Mouse (Mus musculus): ENCODE data around the gene Rsl1. TPM values are rescaled to one million over a fixed set of nuclear protein-coding genes. Genes with fewer than 3 reads are reported as not detected.
"Not testable (repeated sequence)": the region's sequence is repeated elsewhere in the genome, so short reads cannot be mapped to it uniquely, and the experiment has no call there.

The Rsl1 gene
- polyA plus RNA-seq (2014; fragmentation: Nextera tagmentation; extraction: Ambion mirVana) = 6.1 and 6.7 TPM in 2 replicates

DNA sequence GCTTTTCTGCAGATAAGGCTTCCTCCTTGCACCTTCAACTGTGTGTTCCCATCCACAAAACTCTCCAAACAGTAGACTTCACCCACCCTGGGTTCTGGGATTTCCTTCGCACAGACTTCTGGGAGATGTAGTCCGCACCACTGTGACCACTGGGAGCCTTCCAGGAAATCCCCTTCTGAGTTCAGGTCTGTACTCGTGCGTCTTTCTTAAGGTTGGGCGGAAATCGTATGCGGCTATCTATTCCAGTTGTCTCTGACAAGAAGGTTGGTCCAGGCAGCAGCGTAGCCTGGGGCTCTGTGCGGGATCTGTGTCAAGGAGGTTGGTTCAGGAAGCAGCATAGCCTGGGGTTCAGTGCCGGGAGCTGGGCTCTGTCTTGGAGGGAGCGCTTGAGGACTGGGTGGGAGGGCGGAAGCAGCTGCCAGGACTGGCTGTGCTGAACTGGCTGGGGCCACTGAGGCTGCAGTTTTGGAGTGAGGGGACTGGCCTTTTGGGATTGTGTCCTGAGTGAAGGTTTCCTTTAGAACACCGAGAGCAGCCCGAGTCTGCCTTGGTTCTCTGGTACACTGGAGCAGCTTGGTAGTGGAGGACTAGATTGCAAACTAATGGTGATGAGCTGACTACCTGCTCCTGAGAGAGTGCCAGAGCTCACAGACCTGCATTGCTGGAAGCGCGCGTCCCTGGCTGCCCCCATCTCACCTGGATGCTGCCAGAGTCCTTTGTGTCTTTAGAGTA, at the start of gene Rsl1:
Gene Rsl1, plus strand, starts transcription at position 192 of the 732 bp plus-strand sequence.
- peak within 1 kb of the TSS; percentile 53 for H3K4me2 ChIP-seq (ENCODE audit: low read length)
- WGBS = under 1% methylated on average over 15 of the region's 17 CpGs

DNA sequence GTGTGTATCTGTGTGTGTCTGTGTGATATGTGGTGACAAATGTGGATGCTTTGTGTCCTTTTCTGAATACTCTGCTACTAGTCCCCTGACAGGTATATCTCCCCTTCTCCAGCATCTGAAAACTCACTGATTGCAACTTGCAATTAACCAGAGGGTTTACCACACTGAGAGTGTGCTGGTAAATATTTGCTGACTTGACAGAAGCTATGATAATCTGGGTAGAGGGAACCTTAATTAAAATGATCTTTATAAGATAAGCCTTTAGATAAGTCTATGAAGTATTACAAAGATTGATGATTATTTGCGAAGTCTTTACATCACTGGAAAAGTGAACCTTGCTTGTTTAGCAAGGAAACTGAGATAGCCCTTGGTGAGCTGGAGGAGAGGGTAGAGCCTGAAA, 48.5 kb upstream of the Rsl1 start:
- no peak for DNase-seq (ENCODE audit: low spot score)
- WGBS = 96% methylated on average over 1 of the region's 1 CpGs

More for the DNA sequence above, at the start of gene Rsl1:
- H3K27me3 ChIP-seq (replicated peaks; ENCODE audit: control insufficient read depth, insufficient read depth, low read length); H3K9me3 ChIP-seq (replicated peaks; ENCODE audit: control insufficient read depth, low read length); H3K27ac ChIP-seq (ENCODE audit: low read depth, low read length); H3K36me3 ChIP-seq (ENCODE audit: control insufficient read depth, insufficient read depth, low read length); H3K4me1 ChIP-seq (ENCODE audit: control insufficient read depth, insufficient read depth, low read length): not testable (repeated sequence)
- peak within 1 kb of the TSS; percentile 70 for H3K9ac ChIP-seq (ENCODE audit: low read length)
- ATAC-seq = peak; percentile 99
- peak within 1 kb of the TSS; percentile 48 for H3K4me3 ChIP-seq (ENCODE audit: low read depth, low read length)
- DNase-seq (ENCODE audit: low spot score) = peak; percentile 78

DNA sequence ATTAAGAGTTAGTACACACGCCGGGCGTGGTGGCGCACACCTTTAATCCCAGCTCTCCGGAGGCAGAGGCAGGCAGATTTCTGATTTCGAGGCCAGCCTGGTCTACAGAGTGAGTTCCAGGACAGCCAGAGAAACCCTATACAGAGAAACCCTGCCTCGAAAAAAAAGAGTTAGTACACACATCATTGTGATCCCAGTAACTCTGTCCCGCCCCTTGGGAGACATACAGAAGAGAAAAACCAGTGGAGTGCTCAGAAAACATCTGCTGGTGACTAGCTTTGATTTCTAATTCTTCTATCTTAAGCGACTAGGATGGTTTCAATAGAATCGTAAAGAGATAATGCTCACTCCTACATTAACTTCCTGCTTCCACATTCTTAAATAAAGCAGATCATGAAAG, 45.5 kb upstream of the Rsl1 start:
- H3K36me3 ChIP-seq (ENCODE audit: control insufficient read depth, insufficient read depth, low read length); H3K4me1 ChIP-seq (ENCODE audit: control insufficient read depth, insufficient read depth, low read length); H3K27ac ChIP-seq (ENCODE audit: low read depth, low read length); H3K27me3 ChIP-seq (replicated peaks; ENCODE audit: control insufficient read depth, insufficient read depth, low read length); H3K4me3 ChIP-seq (ENCODE audit: low read depth, low read length); DNase-seq (ENCODE audit: low spot score); H3K9me3 ChIP-seq (replicated peaks; ENCODE audit: control insufficient read depth, low read length): not testable (repeated sequence)
- H3K9ac ChIP-seq (ENCODE audit: low read length) = peak overlapping the region; percentile 69
- peak overlapping the region; percentile 76 for H3K4me2 ChIP-seq (ENCODE audit: low read length)
- ATAC-seq = peak; percentile 1; the same call in 1 of the 2 replicates
- WGBS = 80% methylated on average over 10 of the region's 10 CpGs

More for the DNA sequence above, 48.5 kb upstream of the Rsl1 start:
- no peak for ATAC-seq
- Histone ChIP-seq H3K4me1 (ENCODE audit: control insufficient read depth, insufficient read depth, low read length) (peaks cover 6% of the 10 kb centered on the region; the same call in 1 of the 2 replicates), H3K9ac (ENCODE audit: low read length) (no peak overlapping the region), H3K36me3 (ENCODE audit: control insufficient read depth, insufficient read depth, low read length) (no peaks in the 10 kb centered on the region), H3K9me3 (replicated peaks; ENCODE audit: control insufficient read depth, low read length) (no peaks in the 10 kb centered on the region), H3K27me3 (replicated peaks; ENCODE audit: control insufficient read depth, insufficient read depth, low read length) (no peaks in the 10 kb centered on the region), H3K4me2 (ENCODE audit: low read length) (no peak overlapping the region), H3K4me3 (ENCODE audit: low read depth, low read length) (no peak overlapping the region), H3K27ac (ENCODE audit: low read depth, low read length) (no peak overlapping the region)

DNA sequence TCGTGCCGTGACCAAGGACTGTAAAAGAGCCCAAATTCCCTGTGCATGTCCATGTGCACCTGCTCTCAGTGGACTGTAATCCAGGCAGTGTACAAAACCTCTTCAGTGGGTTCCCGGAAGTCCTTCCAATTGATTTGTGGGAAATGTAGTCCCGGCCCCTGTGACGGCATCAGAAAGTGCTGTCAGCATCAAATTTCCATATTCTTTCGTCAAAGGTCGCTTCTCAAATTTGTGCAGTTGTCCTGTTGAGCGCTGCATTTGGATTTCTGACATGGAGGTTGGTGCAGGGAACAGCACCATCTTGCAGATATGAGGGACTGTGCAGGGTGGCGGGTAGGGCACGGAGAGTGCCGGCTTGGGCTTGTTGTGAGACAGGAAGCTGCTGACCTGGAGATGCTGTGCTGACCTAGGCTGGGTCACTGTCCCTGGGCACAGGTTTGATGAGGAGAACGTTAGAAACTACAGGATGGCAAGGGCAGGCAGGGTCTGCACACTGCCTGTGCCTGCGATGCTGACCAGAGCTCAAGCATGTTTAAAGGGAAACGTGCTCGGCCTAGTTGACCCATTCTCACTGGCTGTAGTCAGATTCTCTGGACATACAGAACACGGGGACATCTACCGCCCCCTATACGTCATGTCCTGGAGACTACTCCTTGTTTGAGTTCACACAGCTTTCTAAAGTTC, 44.8 kb upstream of the Rsl1 start:
- peak; percentile 95 for DNase-seq (ENCODE audit: low spot score)
- H3K4me3 ChIP-seq (ENCODE audit: low read depth, low read length) = peak overlapping the region; percentile 69
- peak overlapping the region; percentile 69 for H3K9ac ChIP-seq (ENCODE audit: low read length)
- no peaks in the 10 kb centered on the region for H3K9me3 ChIP-seq (replicated peaks; ENCODE audit: control insufficient read depth, low read length)
- peak overlapping the region; percentile 76 for H3K4me2 ChIP-seq (ENCODE audit: low read length)
- H3K4me1 ChIP-seq (ENCODE audit: control insufficient read depth, insufficient read depth, low read length) = peaks cover 6% of the 10 kb centered on the region; the same call in 1 of the 2 replicates
- ATAC-seq = peak; percentile 98
- WGBS = 1% methylated on average over 18 of the region's 18 CpGs
- no peaks in the 10 kb centered on the region for H3K27me3 ChIP-seq (replicated peaks; ENCODE audit: control insufficient read depth, insufficient read depth, low read length)
- H3K27ac ChIP-seq (ENCODE audit: low read depth, low read length) = no peak overlapping the region
- H3K36me3 ChIP-seq (ENCODE audit: control insufficient read depth, insufficient read depth, low read length) = no peaks in the 10 kb centered on the region

DNA sequence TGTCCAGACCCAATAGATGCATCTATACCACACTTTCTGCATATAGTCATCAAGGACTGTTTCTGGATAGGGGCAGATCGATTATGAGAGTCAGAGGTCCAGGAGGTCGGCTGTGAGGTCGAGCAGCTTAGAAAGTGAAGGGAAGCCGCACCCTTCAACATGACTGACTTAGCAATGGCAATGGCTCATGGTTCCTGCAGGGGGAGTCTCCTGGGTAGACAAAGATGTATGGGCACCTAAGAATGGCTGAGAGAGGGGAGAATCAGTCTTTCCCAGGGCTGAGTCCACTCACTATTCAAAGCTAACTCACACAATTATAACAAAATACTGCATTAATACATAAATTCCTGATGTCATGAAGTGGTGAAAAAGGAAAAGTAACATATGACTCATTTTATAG, 6.9 kb upstream of the Rsl1 start:
- H3K36me3 ChIP-seq (ENCODE audit: control insufficient read depth, insufficient read depth, low read length); H3K4me3 ChIP-seq (ENCODE audit: low read depth, low read length); H3K27ac ChIP-seq (ENCODE audit: low read depth, low read length); ATAC-seq; H3K9ac ChIP-seq (ENCODE audit: low read length); H3K27me3 ChIP-seq (replicated peaks; ENCODE audit: control insufficient read depth, insufficient read depth, low read length); H3K9me3 ChIP-seq (replicated peaks; ENCODE audit: control insufficient read depth, low read length); H3K4me2 ChIP-seq (ENCODE audit: low read length); H3K4me1 ChIP-seq (ENCODE audit: control insufficient read depth, insufficient read depth, low read length); DNase-seq (ENCODE audit: low spot score): not testable (repeated sequence)
- 68% methylated on average over 4 of the region's 4 CpGs for WGBS

DNA sequence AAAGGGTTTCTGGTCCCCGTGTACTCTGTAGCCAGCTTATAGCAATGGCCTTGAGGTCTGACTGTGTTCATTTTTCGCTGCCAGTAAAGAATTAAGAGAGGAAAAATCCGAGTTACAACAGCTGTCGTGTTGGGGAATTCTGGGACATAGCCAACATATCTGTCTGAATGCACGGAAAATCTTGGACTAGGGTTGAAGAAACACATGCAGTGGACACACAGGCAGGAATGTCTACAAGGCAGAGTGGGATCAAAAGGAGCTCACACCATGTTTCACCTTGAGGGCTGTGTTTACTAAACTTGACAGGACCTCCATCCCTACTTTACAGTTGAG, 707 bp downstream of the Rsl1 start:
- no peaks in the 10 kb centered on the region for H3K27me3 ChIP-seq (replicated peaks; ENCODE audit: control insufficient read depth, insufficient read depth, low read length)
- H3K4me2 ChIP-seq (ENCODE audit: low read length) = peak overlapping the region; percentile 53
- WGBS = 29% methylated on average over 5 of the region's 5 CpGs
- peak overlapping the region; percentile 70 for H3K9ac ChIP-seq (ENCODE audit: low read length)
- no peaks in the 10 kb centered on the region for H3K36me3 ChIP-seq (ENCODE audit: control insufficient read depth, insufficient read depth, low read length)
- no peak overlapping the region for H3K27ac ChIP-seq (ENCODE audit: low read depth, low read length)
- DNase-seq (ENCODE audit: low spot score) = no peak
- peak overlapping the region; percentile 48 for H3K4me3 ChIP-seq (ENCODE audit: low read depth, low read length)
- ATAC-seq = no peak
- no peaks in the 10 kb centered on the region for H3K4me1 ChIP-seq (ENCODE audit: control insufficient read depth, insufficient read depth, low read length)
- no peaks in the 10 kb centered on the region for H3K9me3 ChIP-seq (replicated peaks; ENCODE audit: control insufficient read depth, low read length)

DNA sequence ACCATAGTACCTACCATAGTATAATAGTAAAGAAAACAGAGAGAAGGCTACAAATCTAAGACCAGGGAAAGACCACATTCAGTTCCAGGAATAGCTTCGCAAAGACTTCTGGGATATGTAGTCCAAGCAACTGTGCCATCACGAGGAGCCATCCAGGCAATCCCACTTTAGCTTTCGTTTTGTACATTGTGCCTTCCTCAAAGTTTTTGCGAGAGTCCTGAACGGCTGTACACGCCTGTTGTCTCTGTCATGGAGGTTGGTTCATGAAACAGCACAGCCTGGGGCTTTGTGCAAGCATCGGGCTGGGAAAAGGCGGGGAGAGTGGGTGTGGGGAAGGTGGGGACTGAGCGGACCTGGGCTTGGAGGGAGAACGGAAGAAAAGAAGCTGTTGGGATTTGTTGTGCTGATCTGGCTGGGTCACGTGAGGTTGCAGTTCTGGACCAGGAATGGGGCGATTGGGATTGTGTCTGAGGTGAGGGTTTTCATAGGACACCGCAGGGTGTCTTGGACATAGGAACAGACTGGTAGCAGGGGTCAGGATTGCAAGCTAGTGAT, 21.4 kb downstream of the Rsl1 start, which contains the start of gene Zfp455:
Gene Zfp455, plus strand, starts transcription at position 167 of the 555 bp plus-strand sequence.
- peak; percentile 96 for ATAC-seq
- Histone ChIP-seq H3K27me3 (replicated peaks; ENCODE audit: control insufficient read depth, insufficient read depth, low read length) (no peaks in the 10 kb centered on the region), H3K4me1 (ENCODE audit: control insufficient read depth, insufficient read depth, low read length) (no peaks in the 10 kb centered on the region), H3K4me3 (ENCODE audit: low read depth, low read length) (peak within 1 kb of the TSS; percentile 56), H3K27ac (ENCODE audit: low read depth, low read length) (no peak within 1 kb of the TSS), H3K4me2 (ENCODE audit: low read length) (peak within 1 kb of the TSS; percentile 59), H3K9me3 (replicated peaks; ENCODE audit: control insufficient read depth, low read length) (no peaks in the 10 kb centered on the region), H3K36me3 (ENCODE audit: control insufficient read depth, insufficient read depth, low read length) (no peaks in the 10 kb centered on the region), H3K9ac (ENCODE audit: low read length) (peak within 1 kb of the TSS; percentile 70)
- peak; percentile 92 for DNase-seq (ENCODE audit: low spot score)
- WGBS = 6% methylated on average over 13 of the region's 13 CpGs

DNA sequence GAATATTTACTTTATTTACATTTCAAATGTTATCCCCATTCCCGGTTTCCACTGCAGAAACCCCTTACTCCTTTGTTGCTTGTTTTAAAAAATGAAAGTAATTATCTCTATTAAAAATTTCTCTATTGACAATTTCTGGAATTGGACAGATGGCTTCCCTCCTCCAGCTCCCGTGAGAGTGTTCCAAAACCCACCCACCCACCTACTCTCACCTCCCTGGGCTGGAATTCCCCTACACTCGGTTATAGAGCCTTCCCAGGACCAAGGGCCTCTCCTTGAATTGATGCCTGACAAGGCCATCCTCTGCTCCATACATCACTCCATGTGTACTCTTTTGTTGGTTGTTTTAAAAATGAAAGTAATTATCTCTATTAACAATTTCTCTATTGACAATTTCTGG, 28.7 kb downstream of the Rsl1 start:
- H3K27ac ChIP-seq (ENCODE audit: low read depth, low read length) = no peak overlapping the region
- no peaks in the 10 kb centered on the region for H3K27me3 ChIP-seq (replicated peaks; ENCODE audit: control insufficient read depth, insufficient read depth, low read length)

More for the DNA sequence above, 28.7 kb downstream of the Rsl1 start:
- Histone ChIP-seq H3K4me3 (ENCODE audit: low read depth, low read length) (no peak overlapping the region), H3K9me3 (replicated peaks; ENCODE audit: control insufficient read depth, low read length) (no peaks in the 10 kb centered on the region), H3K36me3 (ENCODE audit: control insufficient read depth, insufficient read depth, low read length) (no peaks in the 10 kb centered on the region), H3K4me2 (ENCODE audit: low read length) (no peak overlapping the region), H3K4me1 (ENCODE audit: control insufficient read depth, insufficient read depth, low read length) (no peaks in the 10 kb centered on the region), H3K9ac (ENCODE audit: low read length) (no peak overlapping the region)
- no peak for ATAC-seq
- no peak for DNase-seq (ENCODE audit: low spot score)
- 77% methylated on average over 3 of the region's 3 CpGs for WGBS
